Mouse (Mus musculus) bone marrow macrophage, adult 2 months (primary cell): ENCODE data around the gene Olfr1497. TPM values are rescaled to one million over a fixed set of nuclear protein-coding genes. Genes with fewer than 3 reads are reported as not detected.
"Not testable (repeated sequence)": the region's sequence is repeated elsewhere in the genome, so short reads cannot be mapped to it uniquely, and the experiment has no call there.

Experiments
- H3K27ac ChIP-seq: 2 replicates; pipeline ENCODE4 v1.5.1; 2012; ENCODE audit warnings: low read depth, low read length; ENCODE audit not compliant: insufficient read depth
- H3K4me1 ChIP-seq: 2 replicates; pipeline ENCODE4 v1.6.1; 2012; ENCODE audit warnings: low read length; ENCODE audit not compliant: control insufficient read depth, insufficient read depth
- H3K4me3 ChIP-seq: 2 replicates; pipeline ENCODE4 v1.5.1; 2012; ENCODE audit warnings: mild to moderate bottlenecking, low read length, moderate library complexity; ENCODE audit not compliant: insufficient read depth
- CTCF ChIP-seq: IDR thresholded peaks from 2 replicates; pipeline ENCODE4 v1.5.1; 2012; ENCODE audit warnings: low read depth, mild to moderate bottlenecking, low read length, moderate library complexity
- POLR2A ChIP-seq: IDR thresholded peaks from 2 replicates; pipeline ENCODE4 v1.6.1; 2012; ENCODE audit warnings: mild to moderate bottlenecking, low read depth, low read length, borderline replicate concordance
- polyA plus RNA-seq: library from polyadenylated mRNA; stranded (reverse); fragments of >200 nt; gene quantifications from 2 replicates; pipeline ENCODE4 v1.2.4, GENCODE M21; 2012; ENCODE audit not compliant: missing spikeins, insufficient read depth, insufficient read length

Olfr1497 gene
- polyA plus RNA-seq: not detected in 2 replicates

DNA sequence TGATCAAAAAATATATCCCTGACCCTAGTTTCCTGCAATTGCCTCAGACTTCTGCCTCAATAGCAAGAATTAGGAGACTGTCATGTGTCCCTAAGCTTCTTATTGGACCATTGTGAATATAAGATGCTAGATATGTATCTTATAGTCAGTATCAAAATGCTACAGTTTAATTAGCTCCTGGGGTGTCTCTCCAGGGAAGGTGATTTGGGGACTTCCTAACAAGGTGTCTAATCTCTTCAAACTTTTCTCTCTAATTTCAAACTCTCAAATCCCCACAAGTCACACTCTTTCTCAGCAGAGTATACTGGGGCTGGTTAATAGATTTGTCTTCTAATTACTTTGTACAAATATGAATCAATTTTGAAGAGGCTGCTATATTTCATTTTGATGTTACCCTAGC lies at the start of gene Olfr1497:
TSS of gene Olfr1497 (minus strand) at position 101 of the 400 bp plus-strand sequence.
- TF ChIP-seq POLR2A: no peak
- no peak for TF ChIP-seq CTCF
- no peak within 1 kb of the TSS for H3K27ac ChIP-seq

DNA sequence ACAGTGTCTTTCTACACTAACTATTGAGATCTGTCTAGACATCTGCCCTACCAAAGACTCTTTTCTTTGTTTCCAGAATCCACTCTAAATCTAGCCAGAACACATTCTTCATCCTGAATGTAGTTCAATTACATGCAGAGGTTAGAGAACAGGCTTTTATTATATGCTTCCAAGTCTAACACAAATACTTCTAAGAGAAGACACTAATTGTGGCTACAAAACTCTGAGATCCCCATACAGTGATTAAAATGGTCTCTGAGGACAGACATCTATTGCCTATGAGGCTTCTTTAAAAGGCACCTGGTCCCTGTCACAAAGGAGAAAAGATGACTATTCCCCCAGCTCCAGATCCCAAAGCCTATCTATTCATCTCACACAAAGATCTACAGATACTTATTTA lies 32.4 kb upstream of the Olfr1497 start, which contains the start of gene Olfr1500:
TSS of gene Olfr1500 (minus strand) at position 101 of the 400 bp plus-strand sequence.
- TF ChIP-seq POLR2A: no peak
- no peak for TF ChIP-seq CTCF
- no peak within 1 kb of the TSS for H3K27ac ChIP-seq
- H3K4me1 ChIP-seq: no peaks in the 10 kb centered on the region
- no peak within 1 kb of the TSS for H3K4me3 ChIP-seq

More for the DNA sequence above, at the start of gene Olfr1497:
- Histone ChIP-seq H3K4me1 (no peaks in the 10 kb centered on the region), H3K4me3 (no peak within 1 kb of the TSS)

DNA sequence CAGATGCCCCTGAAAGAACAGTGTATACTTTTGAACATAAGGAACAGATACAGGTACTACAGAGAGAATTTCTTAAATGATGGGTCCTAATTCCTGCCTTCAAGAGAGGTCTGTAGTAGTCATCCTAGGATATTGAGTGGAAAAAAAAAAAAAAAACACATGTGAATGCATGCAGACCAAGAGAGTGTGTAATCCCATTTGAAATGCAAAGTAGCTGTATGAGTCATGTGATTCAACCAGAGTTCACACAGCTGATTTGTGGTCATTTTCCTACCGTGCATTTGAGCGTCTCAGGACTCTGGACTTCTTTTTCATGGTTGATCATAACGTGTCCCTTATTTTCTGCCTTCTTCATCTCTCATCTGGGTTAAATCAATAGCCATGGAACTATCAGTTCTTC lies 30.4 kb upstream of the Olfr1497 start:
- TF ChIP-seq POLR2A (no peak), CTCF (no peak)
- no peak overlapping the region for H3K4me3 ChIP-seq

DNA sequence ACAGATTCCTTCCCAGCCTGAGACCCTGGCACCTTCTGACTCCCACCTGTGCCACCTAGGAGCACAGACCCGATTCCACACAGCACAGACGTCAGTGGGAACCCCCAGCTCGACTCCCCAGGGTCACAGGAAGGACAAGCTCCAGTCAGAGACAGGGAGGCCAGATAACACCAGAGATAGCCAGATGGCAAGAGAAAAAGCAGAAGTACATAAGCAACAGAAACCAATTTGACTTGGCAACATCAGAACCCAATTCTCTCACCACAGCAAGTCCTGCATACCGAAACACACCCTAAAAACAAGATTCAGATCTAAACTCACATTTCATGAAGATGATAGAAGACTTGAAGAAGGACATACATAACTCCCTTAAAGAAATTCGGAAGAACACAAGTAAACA lies 22.8 kb upstream of the Olfr1497 start:
- no peak overlapping the region for H3K27ac ChIP-seq

More for the DNA sequence above, 30.4 kb upstream of the Olfr1497 start:
- Histone ChIP-seq H3K27ac (no peak overlapping the region), H3K4me1 (no peaks in the 10 kb centered on the region)

DNA sequence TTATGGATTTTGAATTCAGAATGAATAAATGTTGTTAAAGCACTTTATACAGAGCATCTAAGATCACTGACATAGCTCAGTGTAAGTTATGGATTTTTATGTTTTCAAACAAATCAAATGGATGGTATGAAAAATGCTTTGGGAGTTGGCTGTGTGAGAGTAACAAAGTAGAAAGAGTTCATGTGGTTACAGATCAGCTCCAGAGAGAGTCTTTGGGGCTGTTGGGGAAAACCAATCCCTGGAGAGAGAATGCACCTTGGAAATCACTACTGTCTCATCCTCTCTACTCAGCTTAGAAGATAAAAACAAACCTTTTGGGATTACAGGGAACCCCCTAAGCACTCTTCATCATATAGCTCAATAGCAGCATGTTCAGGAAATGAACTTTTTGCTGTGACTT lies 21.3 kb upstream of the Olfr1497 start, which contains the start of gene Olfr1499:
TSS of gene Olfr1499 (minus strand) at position 101 of the 400 bp plus-strand sequence.
- H3K4me1 ChIP-seq: no peaks in the 10 kb centered on the region
- TF ChIP-seq CTCF: no peak
- no peak for TF ChIP-seq POLR2A
- no peak within 1 kb of the TSS for H3K4me3 ChIP-seq
- no peak within 1 kb of the TSS for H3K27ac ChIP-seq

More for the DNA sequence above, 22.8 kb upstream of the Olfr1497 start:
- no peaks in the 10 kb centered on the region for H3K4me1 ChIP-seq
- no peak for TF ChIP-seq CTCF
- no peak for TF ChIP-seq POLR2A
- H3K4me3 ChIP-seq: no peak overlapping the region

DNA sequence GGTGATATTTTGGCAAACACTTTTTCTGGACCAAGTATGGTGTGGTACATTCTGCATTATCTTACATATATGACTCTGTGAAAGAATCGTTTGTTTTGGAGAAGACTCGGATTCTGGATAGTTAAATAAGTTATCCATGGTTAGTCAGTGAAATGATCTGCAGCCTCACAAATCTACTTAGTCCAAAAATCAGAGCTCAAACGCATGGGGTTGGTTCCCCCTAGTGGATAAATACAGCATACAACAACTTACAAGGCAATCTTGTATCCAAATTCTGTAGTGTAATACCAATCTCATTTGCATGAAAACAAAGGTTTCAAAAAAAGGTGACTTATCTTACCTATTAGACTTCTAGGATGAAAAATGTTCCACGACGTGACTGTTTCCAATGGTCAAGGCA lies 20.8 kb upstream of the Olfr1497 start:
- Histone ChIP-seq H3K4me1 (no peaks in the 10 kb centered on the region), H3K27ac (no peak overlapping the region), H3K4me3 (no peak overlapping the region)
- no peak for TF ChIP-seq CTCF
- no peak for TF ChIP-seq POLR2A

DNA sequence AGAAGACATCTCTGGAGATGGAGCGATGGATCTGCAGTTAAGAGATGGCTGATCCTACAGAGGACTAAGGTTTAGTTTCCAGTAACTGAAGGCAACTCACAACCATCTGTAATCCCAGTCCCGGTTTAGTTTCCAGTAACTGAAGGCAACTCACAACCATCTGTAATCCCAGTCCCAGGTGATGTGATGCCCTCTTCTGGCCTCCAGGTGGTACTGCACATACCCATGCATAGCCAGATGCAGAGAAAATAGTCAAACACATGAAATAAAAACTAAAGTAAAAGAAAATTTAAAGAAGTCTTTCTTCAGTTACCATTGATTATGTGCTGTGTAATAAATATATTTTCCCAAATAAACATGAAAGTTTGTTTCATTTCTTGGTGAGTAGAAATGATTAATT lies 14.8 kb upstream of the Olfr1497 start:
- no peak overlapping the region for H3K4me3 ChIP-seq
- H3K27ac ChIP-seq: no peak overlapping the region
- H3K4me1 ChIP-seq: no peaks in the 10 kb centered on the region
- TF ChIP-seq POLR2A: no peak
- TF ChIP-seq CTCF: no peak

DNA sequence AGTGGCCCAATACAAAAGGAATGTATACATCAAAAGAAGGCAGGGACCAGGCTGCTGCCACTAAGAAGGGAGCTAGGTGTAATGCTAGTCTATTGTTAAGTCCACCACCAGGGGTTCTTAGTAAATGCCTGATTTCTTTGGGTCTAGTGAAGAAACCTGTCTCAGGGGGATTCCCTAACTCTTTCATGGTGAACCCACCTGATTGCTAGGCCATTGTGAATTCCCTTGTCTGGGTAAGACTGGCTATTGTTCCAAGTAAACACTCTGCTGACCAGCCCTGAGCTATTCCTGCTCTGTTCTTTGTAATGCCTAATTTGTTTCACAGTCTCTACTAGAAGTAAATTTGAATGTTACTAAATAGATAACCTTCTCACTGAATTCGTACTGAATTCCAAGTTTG lies 7.5 kb upstream of the Olfr1497 start:
- not testable (repeated sequence) for H3K27ac ChIP-seq, H3K4me3 ChIP-seq, H3K4me1 ChIP-seq

DNA sequence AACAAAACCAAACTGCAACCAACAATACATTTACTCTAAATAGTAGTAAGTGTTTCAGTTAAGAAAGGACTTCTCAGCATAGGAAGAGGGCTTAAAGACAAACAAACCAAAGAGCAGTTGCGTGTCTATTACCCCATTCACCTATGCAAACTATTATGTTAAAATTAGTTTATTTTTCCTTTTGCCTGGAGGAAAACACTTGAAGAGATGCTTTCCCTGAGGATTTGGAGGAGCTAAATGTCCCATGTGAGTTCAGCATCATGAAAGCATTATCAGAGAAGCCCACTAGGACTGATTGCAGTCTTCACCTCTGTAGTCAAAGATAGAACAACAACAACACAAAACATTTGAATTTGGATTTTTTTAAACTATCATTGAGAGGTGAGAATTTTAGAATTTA lies 20.4 kb downstream of the Olfr1497 start, which contains the start of gene Olfr1496:
TSS of gene Olfr1496 (plus strand) at position 301 of the 400 bp plus-strand sequence.
- Histone ChIP-seq H3K4me1 (no peaks in the 10 kb centered on the region), H3K27ac (no peak within 1 kb of the TSS), H3K4me3 (no peak within 1 kb of the TSS)
- TF ChIP-seq CTCF (no peak), POLR2A (no peak)

DNA sequence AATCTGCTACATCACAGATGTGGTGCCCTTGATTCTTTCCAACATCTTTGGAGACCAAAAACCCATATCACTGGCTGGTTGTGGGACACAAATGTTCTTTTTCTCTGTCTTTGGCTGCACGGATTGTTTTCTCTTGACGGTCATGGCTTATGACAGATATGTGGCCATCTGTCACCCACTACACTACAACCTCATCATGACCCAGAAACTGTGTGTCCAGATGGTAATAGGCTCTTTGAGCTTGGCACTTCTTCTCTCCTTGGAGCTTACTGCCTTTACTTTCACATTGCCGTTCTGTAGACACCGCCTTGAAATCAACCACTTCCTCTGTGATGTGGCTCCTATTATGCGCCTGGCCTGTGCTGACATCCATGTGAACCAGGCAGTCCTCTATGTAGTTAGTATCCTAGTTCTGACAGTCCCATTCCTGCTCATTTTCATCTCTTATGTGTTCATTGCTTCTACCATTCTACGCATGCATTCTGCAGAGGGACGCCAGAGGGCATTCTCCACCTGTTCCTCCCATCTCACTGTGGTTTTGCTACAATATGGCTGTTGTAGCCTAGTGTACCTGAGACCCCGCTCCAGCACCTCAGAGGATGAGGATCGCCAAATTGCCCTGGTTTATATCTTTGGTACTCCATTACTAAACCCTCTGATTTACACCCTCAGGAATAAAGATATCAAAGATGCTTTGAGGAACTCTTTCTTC lies 29.3 kb downstream of the Olfr1497 start:
- no peak for TF ChIP-seq POLR2A
- H3K4me3 ChIP-seq: no peak overlapping the region
- H3K27ac ChIP-seq: no peak overlapping the region
- no peaks in the 10 kb centered on the region for H3K4me1 ChIP-seq

DNA sequence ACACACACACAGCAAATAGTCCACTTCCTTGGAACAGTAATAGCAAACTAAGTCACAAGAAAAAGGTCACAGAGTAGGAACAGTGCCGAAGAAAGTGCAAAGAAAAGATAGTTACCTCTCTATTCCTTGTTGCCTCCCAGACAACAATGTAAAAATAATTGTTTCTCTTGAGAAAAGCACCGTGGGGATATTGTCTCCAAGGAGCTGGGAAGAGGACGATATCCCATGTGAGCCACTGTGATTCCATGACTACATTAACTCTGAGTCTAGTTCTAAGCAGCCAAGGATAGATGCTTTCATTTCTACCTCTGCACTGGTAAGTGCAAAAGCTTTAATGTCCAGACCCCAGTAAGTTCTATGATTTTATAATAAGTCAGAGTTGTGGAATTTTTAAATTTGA lies 33.7 kb downstream of the Olfr1497 start, which contains the start of gene Olfr1495:
TSS of gene Olfr1495 (plus strand) at position 301 of the 400 bp plus-strand sequence.
- Histone ChIP-seq H3K4me1 (no peaks in the 10 kb centered on the region), H3K4me3 (no peak within 1 kb of the TSS), H3K27ac (no peak within 1 kb of the TSS)
- TF ChIP-seq POLR2A (no peak), CTCF (no peak)
